Mouse (Mus musculus): ENCODE measurements around the gene Sema3e.

Gene Sema3e

GRCm38 (mm10) chr5:14088100-14088499, 63.0 kb downstream of the Sema3e start:
- DNase-seq: no peak

- DNase-seq: no peak
Observed at GRCm38 (mm10) chr5:14089875-14090608, 65.0 kb downstream of the Sema3e start.

- no peak for DNase-seq
Observed at GRCm38 (mm10) chr5:14090609-14090969, 65.5 kb downstream of the Sema3e start.

DNA sequence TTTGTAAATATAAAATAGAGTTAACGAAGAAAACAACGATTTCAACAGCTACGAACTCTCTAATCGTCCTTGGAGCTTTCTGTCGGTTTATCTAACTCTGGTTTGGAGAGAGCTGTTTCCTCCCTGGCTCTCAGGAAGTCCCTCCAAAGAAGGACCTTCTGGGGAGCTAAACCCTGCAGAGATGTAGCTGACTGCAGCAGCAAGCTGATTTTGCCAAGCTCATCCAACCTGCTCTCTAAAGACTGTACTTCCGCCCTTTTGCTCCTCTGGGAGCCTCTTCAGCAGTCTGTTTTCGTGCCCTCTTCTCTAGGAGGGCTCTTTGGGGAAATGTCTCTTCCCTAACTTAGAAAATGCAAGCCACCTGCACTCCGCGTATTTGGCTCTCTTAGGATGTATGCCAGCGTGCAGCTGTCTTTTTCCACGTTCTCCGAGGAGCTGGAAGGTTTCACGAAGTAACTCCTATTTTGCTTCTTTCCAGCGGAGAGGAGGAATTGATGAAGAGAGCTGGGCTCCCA, 67.2 kb downstream of the Sema3e start:
- DNase-seq: no peak

- no peak for DNase-seq
Observed at GRCm38 (mm10) chr5:14096196-14096595, 71.1 kb downstream of the Sema3e start.

- no peak for DNase-seq
Observed at GRCm38 (mm10) chr5:14098677-14099076, 73.6 kb downstream of the Sema3e start.

DNA sequence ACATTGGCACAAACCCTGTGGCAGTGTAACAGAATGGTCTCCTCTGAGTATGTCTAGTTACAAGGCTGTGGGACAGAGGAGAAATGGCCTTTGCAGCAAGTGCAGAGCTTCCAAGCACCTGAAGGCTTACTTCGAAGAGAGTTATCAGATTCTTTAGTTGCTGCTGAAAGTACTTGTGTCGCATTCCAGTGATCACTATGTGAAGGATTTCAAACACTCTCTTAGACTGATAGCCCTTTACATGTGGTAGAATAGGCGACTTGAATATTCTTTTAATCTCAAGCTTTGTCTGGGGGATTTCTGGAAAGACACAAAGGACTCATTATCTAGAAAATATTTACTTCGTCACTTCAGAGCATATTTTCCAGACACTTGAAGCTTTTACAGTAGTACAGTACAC, 82.3 kb downstream of the Sema3e start:
- no peak for DNase-seq

GRCm38 (mm10) chr5:14109001-14109400, 83.9 kb downstream of the Sema3e start:
- no peak for DNase-seq

GRCm38 (mm10) chr5:14111401-14111800, 86.3 kb downstream of the Sema3e start:
- no peak for DNase-seq

- no peak for DNase-seq
Observed at GRCm38 (mm10) chr5:14121902-14122301, 96.8 kb downstream of the Sema3e start.

GRCm38 (mm10) chr5:14126591-14126990, 101.5 kb downstream of the Sema3e start:
- DNase-seq: no peak

DNA sequence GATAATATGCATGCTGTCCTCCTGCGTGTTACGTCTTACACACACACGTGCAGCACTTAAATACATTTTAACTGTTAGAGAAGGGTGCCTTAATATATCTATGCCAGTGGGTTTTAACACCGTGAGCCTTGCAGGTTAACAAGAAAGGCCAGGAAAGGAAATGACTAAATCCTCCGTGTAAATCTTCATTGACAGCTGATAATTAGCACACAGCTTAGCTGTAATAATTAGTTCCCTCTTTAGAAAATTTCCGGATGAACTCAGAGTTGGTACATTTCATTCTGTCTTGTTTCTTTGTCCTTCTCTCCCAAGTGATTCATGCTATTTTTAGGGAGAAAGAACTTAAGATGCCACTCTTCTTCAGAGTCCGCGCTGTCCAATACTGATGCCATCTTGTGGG, 110.9 kb downstream of the Sema3e start:
- no peak for DNase-seq

GRCm38 (mm10) chr5:14138725-14139124, 113.6 kb downstream of the Sema3e start:
- DNase-seq: no peak

DNA sequence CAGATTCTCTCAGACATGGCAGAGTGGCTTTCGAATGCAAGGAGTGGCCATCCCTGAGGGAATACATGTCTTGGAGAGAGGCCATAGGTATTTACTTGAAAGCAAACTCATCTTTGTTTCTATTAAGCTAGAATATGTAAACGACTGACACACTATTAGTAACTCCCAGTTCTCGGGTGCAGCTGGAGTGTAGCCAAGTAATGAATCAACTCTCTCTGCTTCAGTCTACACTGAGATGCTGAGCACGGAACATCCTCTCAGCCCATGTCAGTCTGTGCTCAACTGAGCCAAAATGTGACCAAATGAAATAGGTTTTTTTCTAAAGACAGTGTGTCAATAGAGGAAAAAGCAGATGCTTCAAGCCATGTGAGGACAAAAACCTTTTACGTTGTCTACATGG, 137.5 kb downstream of the Sema3e start:
- no peak for DNase-seq

GRCm38 (mm10) chr5:14163280-14163679, 138.2 kb downstream of the Sema3e start:
- no peak for DNase-seq

- no peak for DNase-seq
Observed at GRCm38 (mm10) chr5:14167776-14168175, 142.7 kb downstream of the Sema3e start.

GRCm38 (mm10) chr5:14173355-14174183, 148.5 kb downstream of the Sema3e start:
- no peak for DNase-seq

DNA sequence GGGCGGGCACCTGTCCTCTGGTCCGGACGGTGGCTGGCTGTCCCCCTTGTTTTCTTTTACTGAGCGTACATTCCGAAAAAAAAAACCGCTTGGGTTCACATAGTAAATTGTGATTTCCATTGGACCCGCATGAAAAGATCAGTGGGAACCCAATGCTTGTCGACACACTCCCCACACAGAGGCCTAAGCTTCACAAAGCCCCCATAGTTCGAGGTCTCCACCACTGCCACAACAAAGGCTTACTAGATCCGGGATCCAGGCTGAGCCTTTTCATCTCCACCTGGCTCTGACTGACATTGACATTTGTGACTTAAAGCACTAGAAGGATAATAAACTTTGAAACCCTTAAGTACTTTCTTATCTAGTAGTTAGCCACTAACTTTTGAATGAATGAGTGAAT, 155.5 kb downstream of the Sema3e start:
- DNase-seq: no peak

- no peak for DNase-seq
Observed at GRCm38 (mm10) chr5:14182156-14182555, 157.1 kb downstream of the Sema3e start.

GRCm38 (mm10) chr5:14195172-14195819, 170.2 kb downstream of the Sema3e start:
- no peak for DNase-seq

GRCm38 (mm10) chr5:14198344-14199040, 173.4 kb downstream of the Sema3e start:
- no peak for DNase-seq

DNA sequence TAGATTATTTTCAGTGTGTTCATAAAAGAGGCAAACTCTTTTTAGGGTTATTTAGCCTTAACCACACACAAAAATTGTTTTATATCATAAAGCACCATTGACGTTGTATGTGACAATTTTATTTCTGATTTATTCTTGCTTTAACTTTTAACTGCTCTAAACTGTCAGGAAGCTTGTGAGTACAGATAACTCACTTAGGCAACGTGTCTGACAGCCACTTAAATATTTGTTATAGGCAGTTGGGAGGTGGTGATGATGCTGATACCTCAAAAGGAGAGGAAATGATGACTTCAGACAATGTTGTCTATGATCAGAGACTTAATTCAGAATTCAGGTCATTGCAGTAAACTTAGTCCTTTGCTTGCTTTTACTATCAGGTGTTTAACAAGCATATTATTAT, 181.7 kb downstream of the Sema3e start:
- no peak for DNase-seq

DNA sequence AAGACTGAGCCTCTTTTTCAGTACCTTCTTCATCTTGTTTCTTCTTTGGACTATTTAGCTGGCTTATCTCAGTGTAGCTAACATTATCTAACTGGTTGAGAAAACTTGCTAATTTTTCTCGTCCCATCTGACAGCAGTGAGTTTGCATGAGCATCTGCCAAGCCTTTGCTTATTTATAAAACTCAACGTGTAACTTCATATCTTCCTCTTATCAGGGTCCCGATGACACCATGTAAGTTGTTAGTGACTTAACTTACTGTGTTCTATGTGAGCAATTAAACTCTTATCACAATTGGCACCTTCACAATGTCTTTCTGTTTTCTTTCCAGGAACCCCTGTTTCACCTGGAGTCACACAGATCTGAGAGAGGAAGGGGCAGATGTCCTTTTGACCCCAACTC, 184.9 kb downstream of the Sema3e start:
- DNase-seq: no peak

Data from thymus, adult 18-20 months (tissue).